ENCODE assay signal across 27 mouse cellular contexts in genomic region chr2:174660321-174660720, GRCm38 (mm10). TPM values are rescaled to one million over a fixed set of nuclear protein-coding genes. Genes with fewer than 3 reads are reported as not detected.
DNase-seq lines count a peak whose midpoint lies in the region; ATAC-seq and TF ChIP-seq lines count a peak whose summit lies in the region.
"Had no signal": no experiment of that assay in that cellular context is flagged by ENCODE, and none has a peak within 500 bp of the region (broad histone marks: within the 10 kb centered on the region; RNA-seq: fewer than 3 reads in every experiment).

No protein-coding gene starts in this region.

- H3K27ac ChIP-seq in intestine, embryonic 15.5 days, result 0 out of 2 replicates have a peak overlapping the region, but pooled peaks have one; percentile 27
- 0 out of 2 replicates have a peak overlapping the region, but pooled peaks have one; percentile 19 for H3K27ac ChIP-seq in limb, embryonic 10.5 days
- no peak overlapping the region for H3K27ac ChIP-seq in liver, embryonic 16.5 days (ENCODE audit: low read length)
- no peak overlapping the region; the same call in none of the 2 replicates for H3K27ac ChIP-seq in stomach, postnatal 0 days (replicated peaks)
- H3K27ac ChIP-seq: forebrain, embryonic 10.5 days; heart, embryonic 10.5 days; hindbrain, embryonic 15.5 days; midbrain, embryonic 10.5 days had no signal

- peak overlapping the region; percentile 20; the same call in 1 of the 2 replicates for H3K4me2 ChIP-seq in intestine, embryonic 15.5 days (replicated peaks)
- no peak overlapping the region for H3K4me2 ChIP-seq in liver, embryonic 16.5 days (ENCODE audit: low read depth, low read length)
- no peak overlapping the region for H3K4me2 ChIP-seq in stomach, postnatal 0 days (replicated peaks; ENCODE audit: low read depth)
- H3K4me2 ChIP-seq: hindbrain, embryonic 15.5 days had no signal

- H3K9ac ChIP-seq in intestine, embryonic 15.5 days, result no peak overlapping the region
- no peak overlapping the region for H3K9ac ChIP-seq in liver, embryonic 16.5 days (ENCODE audit: low read depth, low read length)
- H3K9ac ChIP-seq in stomach, postnatal 0 days (ENCODE audit: low read length), result no peak overlapping the region
- H3K9ac ChIP-seq: hindbrain, embryonic 15.5 days had no signal

- TF ChIP-seq CTCF in stomach, postnatal 0 days (IDR thresholded peaks at IDR 0.05; ENCODE audit: low read depth), result no peak

- H3K4me1 ChIP-seq in intestine, embryonic 15.5 days (replicated peaks), result 0 out of 2 replicates have a peak, but pooled peaks cover 3% of the 10 kb centered on the region
- peaks cover 28% of the 10 kb centered on the region for H3K4me1 ChIP-seq in limb, embryonic 10.5 days
- no peaks in the 10 kb centered on the region for H3K4me1 ChIP-seq in liver, embryonic 16.5 days (ENCODE audit: control insufficient read depth, low read depth, low read length)
- H3K4me1 ChIP-seq in stomach, postnatal 0 days (replicated peaks; ENCODE audit: control insufficient read depth, insufficient read depth), result no peaks in the 10 kb centered on the region
- H3K4me1 ChIP-seq: hindbrain, embryonic 15.5 days had no signal

- H3K36me3 ChIP-seq in intestine, embryonic 15.5 days, result no peaks in the 10 kb centered on the region
- no peaks in the 10 kb centered on the region for H3K36me3 ChIP-seq in limb, embryonic 10.5 days
- no peaks in the 10 kb centered on the region for H3K36me3 ChIP-seq in liver, embryonic 16.5 days (ENCODE audit: control insufficient read depth, insufficient read depth)
- no peaks in the 10 kb centered on the region for H3K36me3 ChIP-seq in stomach, postnatal 0 days (ENCODE audit: control insufficient read depth, insufficient read depth, low read length)
- H3K36me3 ChIP-seq: forebrain, embryonic 10.5 days; heart, embryonic 10.5 days; hindbrain, embryonic 15.5 days; midbrain, embryonic 10.5 days had no signal

- H3K9me3 ChIP-seq in intestine, embryonic 15.5 days, result no peaks in the 10 kb centered on the region
- H3K9me3 ChIP-seq in limb, embryonic 10.5 days (replicated peaks), result no peaks in the 10 kb centered on the region
- H3K9me3 ChIP-seq in liver, embryonic 16.5 days (replicated peaks; ENCODE audit: control insufficient read depth, low read length), result no peaks in the 10 kb centered on the region
- H3K9me3 ChIP-seq in stomach, postnatal 0 days (ENCODE audit: control insufficient read depth, low read length), result no peaks in the 10 kb centered on the region
- H3K9me3 ChIP-seq: forebrain, embryonic 10.5 days; heart, embryonic 10.5 days; hindbrain, embryonic 15.5 days; midbrain, embryonic 10.5 days had no signal

- 62% methylated on average over 9 of the region's 9 CpGs for WGBS in intestine, embryonic 15.5 days
- WGBS in limb, embryonic 10.5 days, result 70% methylated on average over 9 of the region's 9 CpGs
- WGBS in liver, embryonic 16.5 days (ENCODE audit: insufficient replicate concordance), result 66% methylated on average over 9 of the region's 9 CpGs
- WGBS in stomach, postnatal 0 days, result 57% methylated on average over 9 of the region's 9 CpGs

- no peak for DNase-seq in limb, embryonic 10.5 days (ENCODE audit: low spot score)
- peak; percentile 81 for DNase-seq in stomach, postnatal 0 days (ENCODE audit: low spot score)
- DNase-seq in right cerebral cortex, adult 18-20 months, result no peak
- DNase-seq in left cerebral cortex, adult 18-20 months (ENCODE audit: low spot score in 2 of 2), result no peak
- DNase-seq in embryo, embryonic 9.5 days (ENCODE audit: extremely low spot score), result no peak
- DNase-seq: adrenal gland, adult 2 months; cerebellum, adult 11 months; cerebellum, adult 9-11 months; kidney, adult 11 months; kidney, postnatal 4 days; layer of hippocampus, adult 9-11 months; left cerebral cortex, postnatal 4 days; lung, adult 18-20 months; lung, postnatal 10 days; spleen, adult 18-20 months; thymus, adult 2 months had no signal

- no peak for TF ChIP-seq EP300 in stomach, postnatal 0 days (optimal IDR thresholded peaks at IDR 0.05)

- peak; percentile 97 for ATAC-seq in intestine, embryonic 15.5 days
- peak; percentile 53; the same call in 1 of the 2 replicates for ATAC-seq in liver, embryonic 16.5 days (ENCODE audit: low read depth)
- ATAC-seq in stomach, postnatal 0 days (ENCODE audit: low FRiP score, low TSS enrichment), result peak; percentile 96
- ATAC-seq: midbrain, embryonic 16.5 days; Patski had no signal

- no peaks in the 10 kb centered on the region for H3K27me3 ChIP-seq in intestine, embryonic 15.5 days (replicated peaks)
- no peaks in the 10 kb centered on the region for H3K27me3 ChIP-seq in limb, embryonic 10.5 days (ENCODE audit: low read depth, poor library complexity, severe bottlenecking)
- H3K27me3 ChIP-seq in liver, embryonic 16.5 days (ENCODE audit: control insufficient read depth, insufficient read depth, low read depth, low read length), result no peaks in the 10 kb centered on the region
- no peaks in the 10 kb centered on the region for H3K27me3 ChIP-seq in stomach, postnatal 0 days (ENCODE audit: control insufficient read depth, insufficient read depth, low read length)
- H3K27me3 ChIP-seq: hindbrain, embryonic 15.5 days; Patski had no signal

- H3K4me3 ChIP-seq in intestine, embryonic 15.5 days (replicated peaks), result no peak overlapping the region
- no peak overlapping the region for H3K4me3 ChIP-seq in limb, embryonic 10.5 days
- H3K4me3 ChIP-seq in liver, embryonic 16.5 days (ENCODE audit: low read depth, low read length), result no peak overlapping the region
- no peak overlapping the region for H3K4me3 ChIP-seq in stomach, postnatal 0 days (ENCODE audit: low read depth, low read length)
- H3K4me3 ChIP-seq: forebrain, embryonic 10.5 days; heart, embryonic 10.5 days; hindbrain, embryonic 15.5 days; midbrain, embryonic 10.5 days had no signal

RNA-seq across cellular contexts. Expression of gene Zfp831, which starts 17.0 kb away (rescaled TPM):
- 0.01 and 0.03 TPM in 2 replicates for polyA plus RNA-seq in intestine, embryonic 15.5 days (2015; fragmentation: Nextera tagmentation; extraction: Ambion mirVana)
- not detected in 2 replicates for polyA plus RNA-seq in limb, embryonic 10.5 days (2016; fragmentation: Nextera tagmentation; extraction: Ambion mirVana)
- 0.06 and 0.07 TPM in 2 replicates for polyA plus RNA-seq in liver, embryonic 16.5 days (2015; fragmentation: Nextera tagmentation; extraction: Ambion mirVana)
- 0.01 TPM in 1 of 2 replicates, not detected in the other for polyA plus RNA-seq in stomach, postnatal 0 days (2015; fragmentation: Nextera tagmentation; extraction: Ambion mirVana)
- 10 to 100 TPM; 16.4 to 19.0 TPM for total RNA-seq in left cerebral cortex, adult 18-20 months (2021)
- total RNA-seq: ES-E14 had no signal
- polyA plus RNA-seq: embryonic facial prominence, embryonic 11.5 days; heart, embryonic 10.5 days; midbrain, embryonic 10.5 days; midbrain, embryonic 16.5 days; neural tube, embryonic 14.5 days; Patski had no signal

Comparison
In these comparisons a context has a peak if more than half of its experiments do, and no peak if none do; other contexts are left out.
1. H3K27ac ChIP-seq: peak in intestine, embryonic 15.5 days (single experiment) and limb, embryonic 10.5 days (single experiment); none in liver, embryonic 16.5 days (single experiment) and stomach, postnatal 0 days (single experiment).
2. Peak in every context shown above with its lines, with median percentiles within 50 percentile points of each other: ATAC-seq.